Mouse (Mus musculus) G1E (cell line): ENCODE measurements around the gene Gm6121. TPM values are rescaled to one million over a fixed set of nuclear protein-coding genes. Genes with fewer than 3 reads are reported as not detected.
"Not testable (repeated sequence)": the region's sequence is repeated elsewhere in the genome, so short reads cannot be mapped to it uniquely, and the experiment has no call there.

Experiments
- ATAC-seq: 2 replicates; pipeline ENCODE4 v1.8.0; 2016; ENCODE audit warnings: mild to moderate bottlenecking; ENCODE audit not compliant: insufficient number of reproducible peaks, poor library complexity, low FRiP score, severe bottlenecking; ENCODE audit errors: extremely low read depth
- DNase-seq: peaks from one replicate; pipeline ENCODE4 v3.0.0; 2012; ENCODE audit warnings: low spot score
- H3K27me3 ChIP-seq: 2 replicates; pipeline ENCODE4 v1.6.1; 2012; ENCODE audit warnings: mild to moderate bottlenecking, low read length, inconsistent platforms; ENCODE audit not compliant: insufficient read depth
- H3K36me3 ChIP-seq: replicated peaks from 2 replicates; pipeline ENCODE3; 2012; ENCODE audit warnings: mild to moderate bottlenecking, inconsistent platforms
- H3K4me1 ChIP-seq: 2 replicates; pipeline ENCODE4 v1.6.1; 2012; ENCODE audit warnings: low read depth, low read length, inconsistent platforms, mixed read lengths; ENCODE audit not compliant: insufficient read depth
- H3K4me3 ChIP-seq: 2 replicates; pipeline ENCODE4 v1.5.1; 2012; ENCODE audit warnings: low read depth, mild to moderate bottlenecking, inconsistent platforms, low read length, moderate library complexity, mixed read lengths
- H3K9me3 ChIP-seq: replicated peaks from 2 replicates; pipeline ENCODE4 v1.6.1; 2012; ENCODE audit warnings: inconsistent platforms
- polyA plus RNA-seq: library from polyadenylated mRNA; stranded (reverse); fragments of >175 nt; gene quantifications from 2 replicates; pipeline ENCODE4 v1.2.3, GENCODE M21; 2012
- total RNA-seq, 2 experiments: library from RNA; stranded (forward) in 1 of 2; stranded (reverse) in 1 of 2; fragments of 200-1000 nt in 1 of 2; fragments of >200 nt in 1 of 2; fragmentation: Nextera tagmentation in 1 of 2; gene quantifications; 2 replicates each; pipeline ENCODE4 v1.2.3; 2014 to 2017

The Gm6121 gene
- total RNA-seq (2014; fragmentation: Nextera tagmentation), result not detected in 2 replicates
- not detected in 2 replicates for total RNA-seq (2017)
- not detected in 2 replicates for polyA plus RNA-seq

DNA sequence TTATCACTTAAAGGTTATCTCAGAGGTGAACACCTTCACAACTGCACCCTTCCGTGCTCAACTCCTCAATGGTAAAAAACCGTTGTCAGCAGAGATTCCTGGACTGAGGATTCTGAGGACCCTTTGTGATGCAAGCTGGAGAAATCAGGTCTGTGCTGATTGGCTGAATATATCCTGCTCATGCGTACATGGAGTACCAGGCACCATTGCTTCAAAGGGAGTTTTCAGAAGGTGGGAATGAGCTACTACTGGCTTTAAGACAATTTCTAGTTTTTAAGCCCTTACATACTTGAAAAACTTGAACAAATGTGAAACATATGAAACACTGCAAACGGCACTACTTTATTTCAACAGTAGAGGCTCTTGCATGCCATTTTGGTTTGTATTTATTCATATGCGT is at the start of gene Gm6121:
Gm6121 (minus strand) TSS at position 101 of the 400 bp plus-strand sequence.
- H3K27me3 ChIP-seq, H3K4me1 ChIP-seq, H3K9me3 ChIP-seq, H3K36me3 ChIP-seq, H3K4me3 ChIP-seq, DNase-seq, ATAC-seq: not testable (repeated sequence)

Other genes with a start within 250 kb of the Gm6121 start
- not detected in 2 replicates for gene Gm14525, start 233.1 kb downstream of the Gm6121 start, total RNA-seq (2014; fragmentation: Nextera tagmentation)
- gene Gm14525, start 233.1 kb downstream of the Gm6121 start, total RNA-seq (2017), result not detected in 2 replicates
- gene Gm14525, start 233.1 kb downstream of the Gm6121 start, polyA plus RNA-seq, result not detected in 2 replicates